Mouse (Mus musculus) liver, embryonic 13.5 days (tissue): ENCODE results near the gene Prdm13. TPM values are rescaled to one million over a fixed set of nuclear protein-coding genes. Genes with fewer than 3 reads are reported as not detected.

Experiments used
- ATAC-seq: fragments of 200-750 bp; cut with Nextera tagmentation; 2 replicates; pipeline ENCODE4 v1.8.0; 2017; ENCODE audit warnings: low read depth, mild to moderate bottlenecking, moderate number of reproducible peaks, moderate library complexity
- DNase-seq: peaks from one replicate; pipeline ENCODE4 v3.0.0; 2022
- H3K27ac ChIP-seq: fragments of 300-500 bp; sonication (generic); 2 replicates; pipeline ENCODE4 v1.5.1; 2015; ENCODE audit warnings: moderate library complexity, mild to moderate bottlenecking, inconsistent platforms
- H3K27me3 ChIP-seq: fragments of 300-500 bp; sonication (generic); 2 replicates; pipeline ENCODE4 v1.6.1; 2015; ENCODE audit warnings: mild to moderate bottlenecking, inconsistent platforms
- H3K36me3 ChIP-seq: fragments of 300-500 bp; sonication (generic); 2 replicates; pipeline ENCODE4 v1.6.1; 2015; ENCODE audit warnings: mild to moderate bottlenecking, inconsistent platforms
- H3K4me1 ChIP-seq: fragments of 300-500 bp; sonication (generic); replicated peaks from 2 replicates; pipeline ENCODE4 v1.6.1; 2015; ENCODE audit warnings: inconsistent platforms
- H3K4me2 ChIP-seq: fragments of 300-500 bp; sonication (generic); 2 replicates; pipeline ENCODE4 v1.6.1; 2015; ENCODE audit warnings: inconsistent platforms, mild to moderate bottlenecking, moderate library complexity
- H3K4me3 ChIP-seq: fragments of 300-500 bp; sonication (generic); replicated peaks from 2 replicates; pipeline ENCODE4 v1.5.1; 2015; ENCODE audit warnings: mild to moderate bottlenecking, inconsistent platforms
- H3K9ac ChIP-seq: fragments of 300-500 bp; sonication (generic); 2 replicates; pipeline ENCODE4 v1.6.1; 2015; ENCODE audit warnings: mild to moderate bottlenecking, inconsistent platforms
- H3K9me3 ChIP-seq: fragments of 300-500 bp; sonication (generic); replicated peaks from 2 replicates; pipeline ENCODE4 v1.6.1; 2016; ENCODE audit warnings: inconsistent platforms
- WGBS: fragments of 180-500 bp; shearing (Covaris S2); methylation state at CpG from one replicate; pipeline ENCODE4 v1.1.7; 2015; ENCODE audit not compliant: insufficient replicate concordance; 5-methylcytosine and 5-hydroxymethylcytosine counted together
- polyA plus RNA-seq: library from polyadenylated mRNA; unstranded; fragments of >200 nt; fragmentation: Nextera tagmentation; extraction: Ambion mirVana; gene quantifications from 2 replicates; pipeline ENCODE4 v1.2.1, GENCODE M21; 2015

Gene Prdm13
- polyA plus RNA-seq = not detected in 2 replicates

DNA sequence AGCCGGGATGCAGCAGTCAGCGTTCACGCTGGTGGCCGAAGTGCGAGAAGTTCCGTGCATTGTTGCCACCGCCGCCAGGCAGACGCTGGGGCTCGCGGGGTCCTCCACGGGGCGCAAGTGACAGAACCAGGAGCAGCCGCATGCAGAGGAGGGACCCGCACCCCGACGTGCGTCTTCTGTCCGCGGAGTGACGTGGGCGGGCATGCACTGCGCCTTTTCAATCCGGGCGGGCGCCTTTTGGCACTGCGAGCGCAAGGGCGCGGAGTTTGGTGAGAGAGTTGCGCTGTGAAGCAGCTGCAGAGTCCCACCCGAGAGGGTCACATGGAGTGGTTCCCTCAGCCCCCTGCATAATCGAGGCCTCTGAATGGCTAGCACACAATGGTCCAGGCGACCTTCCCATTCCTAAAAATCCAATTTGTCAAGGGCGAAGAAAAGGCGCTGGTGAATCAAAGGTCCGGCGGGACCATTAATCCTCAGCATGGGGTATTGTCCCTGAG, at the start of gene Prdm13:
TSS of gene Prdm13 (minus strand) at position 369 of the 497 bp plus-strand sequence.
- no peak within 1 kb of the TSS for H3K9ac ChIP-seq
- H3K4me2 ChIP-seq = no peak within 1 kb of the TSS
- no peak within 1 kb of the TSS for H3K27ac ChIP-seq
- H3K36me3 ChIP-seq = no peaks in the 10 kb centered on the region
- WGBS = 2% methylated on average over 38 of the region's 38 CpGs
- no peak for DNase-seq
- H3K9me3 ChIP-seq = no peaks in the 10 kb centered on the region
- H3K27me3 ChIP-seq = peaks cover 100% of the 10 kb centered on the region
- peaks cover 9% of the 10 kb centered on the region for H3K4me1 ChIP-seq
- no peak within 1 kb of the TSS for H3K4me3 ChIP-seq
- no peak for ATAC-seq

DNA sequence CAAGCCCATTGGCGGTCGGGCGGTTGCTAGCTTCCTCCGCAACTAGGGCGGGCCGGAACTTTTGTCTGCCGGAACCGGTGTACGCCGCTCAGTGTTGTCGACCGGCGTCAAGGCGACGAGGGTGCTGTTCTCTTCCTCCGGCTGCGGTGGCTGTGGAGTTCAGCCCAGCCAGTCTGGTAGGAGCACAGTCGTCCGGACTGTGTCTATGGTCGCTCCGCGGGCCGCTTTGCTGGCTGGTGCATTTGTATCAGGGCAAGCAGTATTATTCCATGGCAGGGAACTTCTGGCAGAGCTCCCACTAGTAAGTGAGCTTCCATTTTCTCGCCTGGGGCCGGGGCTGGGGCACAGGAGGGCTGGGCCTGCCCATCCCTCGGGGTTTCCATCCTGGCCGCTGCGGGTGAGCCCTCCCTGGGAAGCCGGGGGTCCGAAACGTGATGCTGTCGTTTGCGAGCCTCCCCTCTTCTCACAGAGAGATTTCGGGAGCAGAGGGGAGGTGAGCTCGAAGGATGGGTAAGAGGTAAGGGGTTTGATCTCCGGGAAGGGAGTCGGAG, 41.9 kb upstream of the Prdm13 start, which contains the start of gene Ccnc:
TSS of gene Ccnc (plus strand) at position 87 of the 551 bp plus-strand sequence.
- Histone ChIP-seq H3K4me2 (peak within 1 kb of the TSS; percentile 77), H3K4me1 (peaks cover 12% of the 10 kb centered on the region), H3K4me3 (peak within 1 kb of the TSS; percentile 91), H3K9ac (peak within 1 kb of the TSS; percentile 89), H3K27me3 (0 out of 2 replicates have a peak, but pooled peaks cover 4% of the 10 kb centered on the region), H3K36me3 (peaks cover under 1% of the 10 kb centered on the region; the same call in 1 of the 2 replicates), H3K27ac (peak within 1 kb of the TSS; percentile 82), H3K9me3 (no peaks in the 10 kb centered on the region)
- WGBS = under 1% methylated on average over 37 of the region's 37 CpGs
- ATAC-seq = peak; percentile 99
- DNase-seq = peak; percentile 90

DNA sequence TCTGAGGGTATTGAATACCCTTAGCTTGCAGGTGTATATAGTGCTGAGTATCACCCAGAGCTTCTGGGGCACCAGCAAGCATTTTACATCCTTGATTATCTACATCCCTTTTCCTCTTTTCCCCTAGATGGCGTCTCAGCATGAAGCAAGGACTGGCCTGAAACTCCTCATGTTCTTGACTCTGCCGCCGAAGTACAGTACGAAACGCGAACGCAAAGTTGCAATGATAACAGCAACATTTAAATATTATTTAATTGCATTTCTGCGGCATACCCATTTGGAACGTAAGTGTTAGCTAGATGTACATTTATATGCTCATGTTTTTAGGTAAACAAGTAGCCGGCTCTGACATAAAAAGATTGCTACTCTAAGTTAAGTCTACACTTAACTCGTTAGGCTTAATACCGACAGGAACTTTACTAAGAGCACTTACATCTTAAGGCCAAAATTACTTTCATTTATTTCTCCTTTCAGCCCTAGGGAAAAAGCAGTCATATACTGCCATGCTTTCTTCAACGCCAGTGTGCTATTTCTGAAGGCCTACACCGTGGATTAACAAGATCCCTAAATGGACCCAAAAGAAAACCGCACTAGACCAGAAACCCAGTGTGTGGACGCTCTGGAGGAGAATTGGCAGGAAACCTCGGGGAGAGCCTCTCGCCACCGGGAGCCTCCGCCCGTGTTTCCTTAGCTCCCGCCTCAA, 41.3 kb upstream of the Prdm13 start:
- Histone ChIP-seq H3K27ac (peak overlapping the region; percentile 82), H3K4me3 (peak overlapping the region; percentile 91), H3K9ac (peak overlapping the region; percentile 89), H3K36me3 (no peaks in the 10 kb centered on the region), H3K27me3 (0 out of 2 replicates have a peak, but pooled peaks cover 4% of the 10 kb centered on the region), H3K4me2 (peak overlapping the region; percentile 77), H3K9me3 (no peaks in the 10 kb centered on the region), H3K4me1 (peaks cover 12% of the 10 kb centered on the region)
- DNase-seq = peak; percentile 51
- WGBS = 1% methylated on average over 22 of the region's 22 CpGs
- peak; percentile 38 for ATAC-seq

DNA sequence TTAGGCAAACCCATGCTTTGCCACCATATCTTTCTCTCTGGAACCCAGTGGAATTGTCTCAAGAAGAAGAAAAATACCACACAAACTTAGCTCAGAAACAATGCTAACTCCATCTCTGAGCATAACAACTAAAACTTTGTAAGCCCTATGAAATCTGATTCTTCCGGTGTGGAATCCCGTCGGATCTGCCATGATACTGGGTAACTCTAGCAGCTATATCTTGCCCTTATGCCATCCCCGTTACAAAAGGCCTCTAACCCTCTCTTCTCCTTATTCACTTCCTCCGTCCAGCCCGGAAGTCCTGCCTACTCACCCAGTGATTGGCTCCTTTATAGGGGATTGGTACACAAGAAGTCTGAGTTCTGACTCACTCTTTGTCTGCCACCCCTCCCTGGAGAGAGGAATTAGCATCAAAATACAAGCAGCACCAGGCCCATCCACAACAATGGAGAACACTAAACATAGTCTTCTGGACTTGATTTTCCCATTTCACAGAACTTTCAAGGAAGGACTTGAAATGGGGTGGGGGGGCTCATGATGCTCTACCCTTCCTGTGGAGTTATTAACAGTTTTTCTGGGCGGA, 37.1 kb upstream of the Prdm13 start:
- H3K36me3 ChIP-seq = no peaks in the 10 kb centered on the region
- DNase-seq (no peak), ATAC-seq (no peak)
- 48% methylated on average over 7 of the region's 7 CpGs for WGBS
- H3K4me1 ChIP-seq = no peaks in the 10 kb centered on the region
- H3K9me3 ChIP-seq = no peaks in the 10 kb centered on the region
- H3K4me2 ChIP-seq = no peak overlapping the region
- H3K4me3 ChIP-seq = no peak overlapping the region
- 0 out of 2 replicates have a peak, but pooled peaks cover 5% of the 10 kb centered on the region for H3K27me3 ChIP-seq
- H3K27ac ChIP-seq = no peak overlapping the region
- no peak overlapping the region for H3K9ac ChIP-seq

DNA sequence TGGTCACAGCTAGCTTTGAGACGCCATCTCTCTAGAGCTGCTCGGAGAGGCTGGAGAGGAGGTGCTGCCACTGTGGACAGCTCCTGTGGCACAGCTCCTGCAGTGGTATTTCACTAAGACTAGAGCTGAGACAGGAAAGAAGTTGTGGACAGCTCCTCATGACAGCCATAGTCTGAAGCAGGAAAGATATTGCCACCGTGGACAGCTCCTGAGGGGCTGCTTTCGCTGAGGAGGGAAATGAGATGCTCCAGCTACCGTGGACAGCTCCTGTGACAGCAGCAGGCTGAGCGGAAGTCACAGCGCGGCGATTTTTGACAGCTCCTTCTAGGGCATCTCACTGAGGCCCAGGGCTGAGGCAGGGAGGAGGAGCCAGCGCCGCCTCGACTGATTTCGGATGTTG, 26.4 kb upstream of the Prdm13 start:
- Histone ChIP-seq H3K4me2 (no peak overlapping the region), H3K4me3 (no peak overlapping the region), H3K27ac (no peak overlapping the region), H3K27me3 (0 out of 2 replicates have a peak, but pooled peaks cover under 1% of the 10 kb centered on the region), H3K9me3 (no peaks in the 10 kb centered on the region), H3K4me1 (no peaks in the 10 kb centered on the region), H3K9ac (no peak overlapping the region), H3K36me3 (no peaks in the 10 kb centered on the region)
- 5% methylated on average over 13 of the region's 13 CpGs for WGBS
- ATAC-seq (peak; percentile 68), DNase-seq (peak; percentile 57)

DNA sequence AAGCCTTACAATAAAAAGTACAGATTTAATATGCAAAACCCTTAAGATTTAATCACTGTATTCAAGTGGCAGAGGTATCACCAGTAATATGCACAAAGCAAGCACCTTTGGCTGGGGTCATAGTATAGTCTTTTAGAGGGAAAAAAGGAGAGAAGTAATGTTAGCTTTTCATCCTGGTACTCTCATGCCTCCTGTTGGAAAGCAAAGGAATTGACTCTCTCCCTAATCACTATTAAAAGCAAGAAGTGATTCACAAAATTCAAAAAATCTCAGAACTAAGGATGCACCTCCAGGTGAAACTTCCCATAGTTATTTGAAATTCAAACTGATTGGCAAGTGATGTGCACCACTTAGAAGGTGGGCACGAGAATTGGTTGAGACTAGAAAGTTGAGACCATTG, 19.3 kb upstream of the Prdm13 start:
- no peaks in the 10 kb centered on the region for H3K9me3 ChIP-seq
- no peak overlapping the region for H3K27ac ChIP-seq
- H3K4me2 ChIP-seq = no peak overlapping the region
- no peak overlapping the region for H3K9ac ChIP-seq
- no peak for DNase-seq
- no peak overlapping the region for H3K4me3 ChIP-seq
- no peaks in the 10 kb centered on the region for H3K4me1 ChIP-seq
- 25% methylated on average over 1 of the region's 1 CpGs for WGBS
- H3K36me3 ChIP-seq = no peaks in the 10 kb centered on the region
- no peak for ATAC-seq
- no peaks in the 10 kb centered on the region for H3K27me3 ChIP-seq

DNA sequence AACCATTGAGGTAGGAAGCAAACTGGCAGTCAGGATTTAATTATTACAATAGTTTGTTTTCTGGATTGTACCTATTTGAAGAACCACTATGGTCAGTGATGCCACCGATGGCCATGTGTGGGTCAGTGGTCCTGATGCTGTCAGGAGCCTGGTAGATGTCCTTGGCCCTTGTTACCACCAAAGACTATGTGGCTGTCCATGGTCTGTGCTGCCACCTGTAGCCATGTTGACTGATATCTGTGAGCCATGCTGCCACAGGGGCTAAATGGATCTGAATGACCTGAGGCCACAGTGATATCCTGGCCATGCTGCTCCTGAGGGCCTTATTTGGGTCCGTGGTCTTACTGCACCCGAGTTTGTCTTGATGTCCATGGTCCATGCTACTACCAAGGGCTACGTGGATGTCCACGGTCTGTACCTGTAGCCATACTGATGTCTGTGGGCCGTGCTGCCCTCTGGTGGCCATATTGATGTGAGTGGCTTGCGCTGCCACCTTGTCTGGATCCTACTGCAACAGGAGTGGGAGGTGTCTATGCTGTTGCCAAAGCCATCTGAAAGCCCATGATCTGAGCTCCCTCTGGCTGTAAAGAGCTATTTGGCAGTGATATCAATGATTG, 10.0 kb upstream of the Prdm13 start:
- Histone ChIP-seq H3K4me3 (no peak overlapping the region), H3K9ac (no peak overlapping the region), H3K27ac (no peak overlapping the region), H3K4me2 (no peak overlapping the region), H3K4me1 (no peaks in the 10 kb centered on the region), H3K36me3 (no peaks in the 10 kb centered on the region), H3K9me3 (no peaks in the 10 kb centered on the region), H3K27me3 (peaks cover 30% of the 10 kb centered on the region)
- ATAC-seq (no peak), DNase-seq (no peak)
- WGBS = 20% methylated on average over 7 of the region's 7 CpGs

DNA sequence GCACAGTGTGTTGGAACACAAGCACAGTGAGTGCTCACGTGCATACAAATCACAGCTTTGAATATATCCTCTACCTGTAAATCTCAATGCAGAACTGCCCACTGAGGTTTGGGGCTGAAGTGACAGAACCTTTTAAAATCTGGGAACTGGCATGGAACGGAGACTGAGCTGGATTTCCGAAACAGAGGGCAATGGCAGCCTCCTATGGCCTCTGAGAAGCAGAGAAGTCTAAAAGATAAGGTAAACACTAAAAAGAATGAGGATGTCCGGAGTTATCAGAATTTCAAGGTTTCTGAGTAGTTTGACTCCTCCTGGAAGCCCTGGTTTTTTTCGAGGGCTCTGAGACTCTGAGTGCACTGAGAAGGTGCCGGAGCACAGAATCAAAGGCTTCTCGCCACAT, 4.5 kb upstream of the Prdm13 start:
- 9% methylated on average over 7 of the region's 7 CpGs for WGBS

DNA sequence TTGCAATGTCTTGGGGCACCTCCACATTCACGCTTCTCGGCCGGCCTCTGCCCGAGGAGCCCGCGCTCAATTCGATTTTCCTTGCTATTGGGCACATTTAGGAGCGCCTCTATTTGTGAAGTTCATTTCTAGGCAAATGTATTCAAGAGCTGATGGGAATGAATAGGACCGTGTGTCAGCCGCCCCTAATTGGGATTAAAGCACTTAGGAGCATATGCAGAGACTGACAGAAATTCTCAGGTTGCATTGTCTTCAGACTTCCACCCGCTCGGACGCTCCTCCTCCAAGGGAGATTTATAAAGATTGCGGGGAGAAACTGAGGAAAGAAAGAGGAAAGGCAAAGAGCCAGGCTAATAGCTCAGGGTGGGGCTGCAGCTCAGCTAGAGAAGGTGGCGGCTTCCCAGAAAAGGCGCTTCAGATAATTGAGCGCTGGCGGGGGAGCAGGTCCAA, 3.8 kb upstream of the Prdm13 start:
- no peak overlapping the region for H3K27ac ChIP-seq
- H3K4me1 ChIP-seq = peaks cover 9% of the 10 kb centered on the region
- H3K4me3 ChIP-seq = no peak overlapping the region
- DNase-seq (no peak), ATAC-seq (no peak)
- H3K9ac ChIP-seq = no peak overlapping the region
- no peaks in the 10 kb centered on the region for H3K36me3 ChIP-seq
- no peaks in the 10 kb centered on the region for H3K9me3 ChIP-seq
- H3K4me2 ChIP-seq = no peak overlapping the region
- peaks cover 88% of the 10 kb centered on the region for H3K27me3 ChIP-seq
- WGBS = 3% methylated on average over 18 of the region's 18 CpGs

More for the DNA sequence above, 4.5 kb upstream of the Prdm13 start:
- no peak overlapping the region for H3K27ac ChIP-seq
- no peak for ATAC-seq
- H3K4me2 ChIP-seq = no peak overlapping the region
- H3K9ac ChIP-seq = no peak overlapping the region
- peaks cover 9% of the 10 kb centered on the region for H3K4me1 ChIP-seq
- no peaks in the 10 kb centered on the region for H3K36me3 ChIP-seq
- no peaks in the 10 kb centered on the region for H3K9me3 ChIP-seq
- no peak overlapping the region for H3K4me3 ChIP-seq
- H3K27me3 ChIP-seq = peaks cover 81% of the 10 kb centered on the region
- no peak for DNase-seq

DNA sequence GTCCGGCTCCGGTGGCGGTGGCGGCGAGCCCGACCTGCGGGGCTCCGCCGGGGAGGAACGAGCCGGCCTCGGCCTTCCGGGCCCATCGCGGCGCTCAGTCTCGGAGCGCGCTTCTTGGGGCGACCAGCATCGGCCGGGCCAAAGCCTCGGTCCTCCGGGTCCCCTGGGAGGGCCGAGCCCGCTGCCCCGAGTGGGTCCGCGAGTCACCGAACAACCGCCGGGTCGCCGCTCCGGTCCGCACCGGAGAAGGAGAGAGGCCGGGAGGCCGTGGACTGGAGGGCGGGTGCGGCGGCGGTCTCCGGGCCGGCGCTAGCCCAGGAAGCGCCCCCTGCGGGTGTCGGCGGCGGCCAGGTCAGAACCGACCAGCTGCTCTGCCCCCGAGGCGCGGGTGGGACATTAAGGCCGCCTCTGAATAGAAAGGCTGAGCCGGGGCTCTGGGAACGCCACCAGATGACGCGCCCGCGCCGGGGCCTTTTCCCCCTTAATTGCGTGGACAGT, 3.0 kb upstream of the Prdm13 start:
- DNase-seq = no peak

More for the DNA sequence above, 3.0 kb upstream of the Prdm13 start:
- Histone ChIP-seq H3K27me3 (peaks cover 96% of the 10 kb centered on the region), H3K4me3 (peak overlapping the region; percentile 51), H3K36me3 (no peaks in the 10 kb centered on the region), H3K4me2 (peak overlapping the region; percentile 64), H3K4me1 (peaks cover 9% of the 10 kb centered on the region), H3K27ac (no peak overlapping the region), H3K9me3 (no peaks in the 10 kb centered on the region), H3K9ac (no peak overlapping the region)
- no peak for ATAC-seq
- WGBS = under 1% methylated on average over 55 of the region's 64 CpGs
